Mouse (Mus musculus): Measurements from ENCODE around the gene Flrt2. TPM values are rescaled to one million over a fixed set of nuclear protein-coding genes. Genes with fewer than 3 reads are reported as not detected.
A peak's percentile ranks its signal among the peaks of the same experiment; 100 is the strongest.

Gene Flrt2
- polyA plus RNA-seq, 1 experiment from 2014 or later: 23.3 TPM

DNA sequence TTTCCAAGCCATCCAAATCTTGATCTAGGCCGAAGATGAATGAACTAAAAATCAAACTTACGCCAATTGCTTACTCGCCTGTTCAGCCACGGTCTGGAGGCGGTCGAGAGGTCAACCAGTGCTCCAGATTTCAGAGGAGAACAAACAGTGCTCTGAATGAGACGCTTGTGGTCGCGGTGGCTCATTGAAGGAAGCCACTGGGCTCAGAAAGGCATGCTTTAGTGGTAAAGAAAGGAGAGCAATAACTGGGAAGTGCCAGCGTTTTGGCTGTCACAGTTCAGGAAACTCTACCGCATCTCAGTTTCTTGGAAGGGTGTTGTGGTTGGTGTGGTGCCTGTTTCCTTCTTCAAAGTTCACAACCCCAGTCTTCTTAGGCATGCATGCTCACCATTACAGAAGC is 49.3 kb downstream of the Flrt2 start:
- H3K27ac ChIP-seq (ENCODE audit: low read depth, low read length): no peak overlapping the region
- H3K36me3 ChIP-seq (ENCODE audit: control insufficient read depth, insufficient read depth, low read length): no peaks in the 10 kb centered on the region
- no peak overlapping the region for H3K4me3 ChIP-seq (ENCODE audit: low read depth, low read length)
- no peaks in the 10 kb centered on the region for H3K27me3 ChIP-seq (ENCODE audit: control insufficient read depth, insufficient read depth, low read length)
- H3K9ac ChIP-seq (ENCODE audit: low read depth, low read length): no peak overlapping the region
- ATAC-seq (replicated peaks; ENCODE audit: insufficient number of reproducible peaks, low FRiP score, low TSS enrichment): no peak
- H3K4me2 ChIP-seq: no peak overlapping the region
- H3K4me1 ChIP-seq (ENCODE audit: control insufficient read depth, insufficient read depth, low read length): peaks cover 15% of the 10 kb centered on the region
- WGBS (ENCODE audit: insufficient replicate concordance): 77% methylated on average over 11 of the region's 11 CpGs
- H3K9me3 ChIP-seq (replicated peaks; ENCODE audit: control insufficient read depth, low read length): no peaks in the 10 kb centered on the region

DNA sequence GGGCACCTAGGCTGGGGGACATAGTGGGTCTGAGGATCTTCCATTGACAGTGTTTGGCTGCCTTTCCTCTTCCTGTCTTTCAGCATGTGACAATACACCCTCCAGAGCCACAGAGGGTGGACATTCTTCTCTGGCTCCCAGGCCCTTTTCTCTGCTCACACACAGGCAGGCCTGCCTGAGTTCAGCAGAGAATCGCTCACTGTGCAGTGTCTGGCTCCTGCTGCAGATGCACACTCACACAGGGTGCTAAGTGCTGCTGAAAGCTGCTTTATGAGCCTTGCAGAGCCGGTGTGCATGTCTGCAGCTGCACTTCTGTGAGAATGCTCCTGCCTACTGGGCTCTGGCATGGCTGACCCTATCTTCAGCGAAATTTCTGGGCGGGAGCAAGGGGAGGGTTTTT is 52.3 kb downstream of the Flrt2 start:
- no peak for ATAC-seq (replicated peaks; ENCODE audit: insufficient number of reproducible peaks, low FRiP score, low TSS enrichment)
- Histone ChIP-seq H3K9me3 (replicated peaks; ENCODE audit: control insufficient read depth, low read length) (no peaks in the 10 kb centered on the region), H3K9ac (ENCODE audit: low read depth, low read length) (0 out of 2 replicates have a peak overlapping the region, but pooled peaks have one; percentile 22), H3K4me2 (no peak overlapping the region), H3K4me1 (ENCODE audit: control insufficient read depth, insufficient read depth, low read length) (peaks cover 15% of the 10 kb centered on the region), H3K4me3 (ENCODE audit: low read depth, low read length) (no peak overlapping the region), H3K36me3 (ENCODE audit: control insufficient read depth, insufficient read depth, low read length) (no peaks in the 10 kb centered on the region), H3K27ac (ENCODE audit: low read depth, low read length) (peak overlapping the region; percentile 22; the same call in 1 of the 2 replicates), H3K27me3 (ENCODE audit: control insufficient read depth, insufficient read depth, low read length) (no peaks in the 10 kb centered on the region)
- 50% methylated on average over 4 of the region's 4 CpGs for WGBS (ENCODE audit: insufficient replicate concordance)

DNA sequence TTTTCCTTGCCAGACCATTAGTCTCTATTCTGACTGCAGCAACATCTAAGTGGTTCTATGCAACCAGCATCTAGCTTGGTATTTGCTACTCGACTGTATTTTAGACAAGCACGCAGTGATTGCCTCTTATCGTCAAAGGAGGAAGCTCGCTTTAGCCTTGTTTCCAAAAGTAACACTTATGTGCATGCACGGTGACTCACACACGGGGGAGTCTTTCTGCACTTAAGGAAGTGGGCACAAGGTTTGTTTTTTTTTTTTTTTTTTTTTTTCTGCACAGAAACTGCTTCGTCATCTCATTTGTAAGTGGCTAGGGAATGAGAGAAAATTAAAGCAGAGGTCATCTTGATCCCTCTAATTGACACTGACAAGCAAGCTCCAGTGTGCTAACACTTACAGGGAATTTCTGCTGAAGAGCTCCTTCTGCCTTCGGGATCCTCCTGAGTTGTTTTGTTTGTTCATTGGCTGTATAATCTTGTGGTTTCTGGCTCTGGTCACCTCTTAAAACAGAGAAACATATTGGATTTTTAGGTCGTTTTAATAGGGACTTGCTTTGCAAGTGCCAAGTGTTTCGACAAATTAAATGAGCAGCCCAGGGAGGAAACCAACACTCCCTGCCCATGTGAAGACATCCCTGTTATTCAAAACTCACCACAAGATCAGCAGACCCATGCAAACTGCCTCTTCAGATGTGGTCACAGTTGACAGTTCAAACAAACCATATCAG is 55.0 kb downstream of the Flrt2 start:
- Histone ChIP-seq H3K4me1 (ENCODE audit: control insufficient read depth, insufficient read depth, low read length) (peaks cover 15% of the 10 kb centered on the region), H3K27me3 (ENCODE audit: control insufficient read depth, insufficient read depth, low read length) (no peaks in the 10 kb centered on the region), H3K9ac (ENCODE audit: low read depth, low read length) (no peak overlapping the region), H3K4me3 (ENCODE audit: low read depth, low read length) (no peak overlapping the region), H3K36me3 (ENCODE audit: control insufficient read depth, insufficient read depth, low read length) (no peaks in the 10 kb centered on the region), H3K27ac (ENCODE audit: low read depth, low read length) (0 out of 2 replicates have a peak overlapping the region, but pooled peaks have one; percentile 10), H3K4me2 (no peak overlapping the region), H3K9me3 (replicated peaks; ENCODE audit: control insufficient read depth, low read length) (no peaks in the 10 kb centered on the region)
- 30% methylated on average over 10 of the region's 10 CpGs for WGBS (ENCODE audit: insufficient replicate concordance)
- ATAC-seq (replicated peaks; ENCODE audit: insufficient number of reproducible peaks, low FRiP score, low TSS enrichment): no peak

DNA sequence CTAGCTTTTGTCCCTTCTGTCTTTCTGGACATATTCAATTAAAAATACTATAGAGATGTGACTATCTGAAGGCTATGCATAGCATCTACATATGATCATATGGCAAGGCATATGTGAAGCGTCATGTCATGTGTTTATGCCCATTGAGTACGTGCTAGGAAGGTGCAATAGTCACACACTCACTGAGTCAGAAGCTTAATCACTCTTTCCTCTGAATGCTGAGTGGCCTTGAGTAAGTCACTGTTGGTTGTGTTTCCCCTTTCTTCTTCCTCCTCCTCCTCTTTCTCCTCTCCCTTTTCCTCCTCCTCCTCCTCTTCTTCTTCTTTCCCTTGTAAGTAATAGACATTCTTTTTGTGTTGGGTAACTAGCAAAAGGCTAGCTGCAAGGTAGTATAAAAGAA is 56.7 kb downstream of the Flrt2 start:
- Histone ChIP-seq H3K27ac (ENCODE audit: low read depth, low read length) (no peak overlapping the region), H3K9ac (ENCODE audit: low read depth, low read length) (no peak overlapping the region), H3K4me3 (ENCODE audit: low read depth, low read length) (no peak overlapping the region), H3K36me3 (ENCODE audit: control insufficient read depth, insufficient read depth, low read length) (no peaks in the 10 kb centered on the region), H3K4me1 (ENCODE audit: control insufficient read depth, insufficient read depth, low read length) (peaks cover 15% of the 10 kb centered on the region), H3K27me3 (ENCODE audit: control insufficient read depth, insufficient read depth, low read length) (no peaks in the 10 kb centered on the region), H3K9me3 (replicated peaks; ENCODE audit: control insufficient read depth, low read length) (no peaks in the 10 kb centered on the region), H3K4me2 (no peak overlapping the region)
- no peak for ATAC-seq (replicated peaks; ENCODE audit: insufficient number of reproducible peaks, low FRiP score, low TSS enrichment)
- 90% methylated on average over 2 of the region's 2 CpGs for WGBS (ENCODE audit: insufficient replicate concordance)

DNA sequence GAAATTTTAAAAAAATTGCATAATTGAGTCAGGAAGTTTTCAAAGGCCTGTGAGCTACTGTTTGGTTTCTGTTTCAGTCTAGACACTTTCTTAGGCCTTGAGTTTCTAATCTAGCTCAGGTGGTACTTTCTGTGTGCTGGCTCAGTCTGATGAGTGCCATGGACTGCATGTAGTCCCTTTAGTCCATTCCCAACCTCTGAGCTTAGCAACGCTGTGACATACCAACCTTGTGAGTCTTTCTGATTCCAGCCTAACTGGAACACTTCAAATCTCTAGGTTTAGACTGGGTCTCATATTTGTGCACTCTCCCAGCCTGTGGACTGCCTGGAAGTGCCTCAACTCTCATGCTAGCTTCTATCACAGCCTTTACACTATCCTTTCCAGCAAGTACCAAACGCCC is 57.2 kb downstream of the Flrt2 start:
- Histone ChIP-seq H3K4me3 (ENCODE audit: low read depth, low read length) (no peak overlapping the region), H3K9me3 (replicated peaks; ENCODE audit: control insufficient read depth, low read length) (no peaks in the 10 kb centered on the region), H3K4me2 (no peak overlapping the region), H3K36me3 (ENCODE audit: control insufficient read depth, insufficient read depth, low read length) (no peaks in the 10 kb centered on the region), H3K27ac (ENCODE audit: low read depth, low read length) (no peak overlapping the region), H3K27me3 (ENCODE audit: control insufficient read depth, insufficient read depth, low read length) (no peaks in the 10 kb centered on the region), H3K9ac (ENCODE audit: low read depth, low read length) (no peak overlapping the region), H3K4me1 (ENCODE audit: control insufficient read depth, insufficient read depth, low read length) (peaks cover 13% of the 10 kb centered on the region)
- WGBS (ENCODE audit: insufficient replicate concordance): 82% methylated on average over 2 of the region's 2 CpGs
- ATAC-seq (replicated peaks; ENCODE audit: insufficient number of reproducible peaks, low FRiP score, low TSS enrichment): no peak

DNA sequence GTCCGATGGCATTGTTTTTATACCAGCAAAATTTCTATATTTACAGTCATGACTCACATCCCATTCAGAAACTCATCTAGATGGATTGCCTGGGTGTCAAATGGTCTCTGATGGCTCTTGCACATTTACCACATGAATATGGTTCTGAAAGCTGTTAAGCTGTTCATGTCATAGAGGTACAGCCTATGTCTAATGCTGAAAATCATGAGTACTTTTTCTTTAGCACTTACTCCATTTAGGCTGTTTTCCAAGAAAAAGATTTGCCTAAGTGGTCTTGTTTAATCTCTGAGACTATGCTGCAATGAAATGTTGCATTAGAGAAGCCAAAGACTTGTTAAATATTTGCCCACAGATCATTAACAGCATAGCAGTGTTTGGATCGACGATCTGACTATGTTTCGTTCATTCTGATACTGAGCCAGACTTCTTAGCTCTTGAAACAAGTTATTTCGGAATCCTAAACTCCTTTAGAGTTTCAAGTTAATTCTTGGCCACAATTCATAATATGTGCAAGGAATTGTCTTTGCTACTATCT is 67.3 kb downstream of the Flrt2 start:
- Histone ChIP-seq H3K4me3 (ENCODE audit: low read depth, low read length) (no peak overlapping the region), H3K27ac (ENCODE audit: low read depth, low read length) (no peak overlapping the region), H3K4me2 (no peak overlapping the region), H3K9ac (ENCODE audit: low read depth, low read length) (no peak overlapping the region), H3K9me3 (replicated peaks; ENCODE audit: control insufficient read depth, low read length) (no peaks in the 10 kb centered on the region), H3K4me1 (ENCODE audit: control insufficient read depth, insufficient read depth, low read length) (no peaks in the 10 kb centered on the region), H3K27me3 (ENCODE audit: control insufficient read depth, insufficient read depth, low read length) (no peaks in the 10 kb centered on the region), H3K36me3 (ENCODE audit: control insufficient read depth, insufficient read depth, low read length) (no peaks in the 10 kb centered on the region)
- no peak for ATAC-seq (replicated peaks; ENCODE audit: insufficient number of reproducible peaks, low FRiP score, low TSS enrichment)
- WGBS (ENCODE audit: insufficient replicate concordance): 88% methylated on average over 5 of the region's 5 CpGs

DNA sequence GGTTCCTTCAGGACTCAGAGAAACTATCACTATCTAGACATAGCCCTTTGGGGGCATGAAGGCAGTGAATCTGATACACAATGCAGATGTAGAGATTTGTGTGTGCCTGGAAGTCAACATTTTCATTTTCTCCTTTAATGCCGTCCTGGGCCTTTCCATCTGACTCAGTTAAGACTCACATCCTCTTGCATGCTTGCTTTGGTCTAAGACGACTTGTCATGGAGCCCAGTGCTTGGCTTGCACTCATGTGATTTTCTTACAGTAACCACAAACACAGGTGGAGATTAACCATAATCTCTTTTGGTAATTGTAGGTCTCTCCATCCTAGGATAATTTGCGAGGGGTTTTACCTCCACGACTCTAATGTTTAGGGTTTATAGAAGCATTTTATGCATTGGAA is 73.2 kb downstream of the Flrt2 start:
- Histone ChIP-seq H3K4me2 (no peak overlapping the region), H3K27ac (ENCODE audit: low read depth, low read length) (no peak overlapping the region), H3K27me3 (ENCODE audit: control insufficient read depth, insufficient read depth, low read length) (no peaks in the 10 kb centered on the region), H3K4me1 (ENCODE audit: control insufficient read depth, insufficient read depth, low read length) (no peaks in the 10 kb centered on the region), H3K36me3 (ENCODE audit: control insufficient read depth, insufficient read depth, low read length) (no peaks in the 10 kb centered on the region), H3K9me3 (replicated peaks; ENCODE audit: control insufficient read depth, low read length) (no peaks in the 10 kb centered on the region), H3K4me3 (ENCODE audit: low read depth, low read length) (no peak overlapping the region), H3K9ac (ENCODE audit: low read depth, low read length) (no peak overlapping the region)
- no peak for ATAC-seq (replicated peaks; ENCODE audit: insufficient number of reproducible peaks, low FRiP score, low TSS enrichment)
- 81% methylated on average over 4 of the region's 4 CpGs for WGBS (ENCODE audit: insufficient replicate concordance)

DNA sequence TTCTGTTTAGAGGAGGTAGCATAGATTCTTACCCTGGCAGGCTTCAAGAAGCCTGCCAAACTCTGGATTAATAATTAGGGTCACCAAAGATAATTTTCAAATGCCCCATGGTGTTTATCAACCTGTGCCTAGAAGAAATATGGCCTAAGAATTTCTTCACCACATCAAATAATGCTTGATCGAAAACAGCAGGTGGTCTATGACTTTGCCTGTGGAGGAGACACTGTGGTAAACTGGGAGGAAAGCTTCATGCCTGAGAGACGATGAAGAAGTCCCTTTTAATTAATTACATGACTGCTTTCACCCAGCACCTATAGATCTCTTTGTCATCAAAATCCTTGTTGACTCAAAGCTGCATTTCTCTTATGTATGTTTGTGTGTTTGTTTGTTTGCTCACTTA is 77.0 kb downstream of the Flrt2 start:
- Histone ChIP-seq H3K4me3 (ENCODE audit: low read depth, low read length) (no peak overlapping the region), H3K27ac (ENCODE audit: low read depth, low read length) (no peak overlapping the region), H3K9ac (ENCODE audit: low read depth, low read length) (no peak overlapping the region), H3K36me3 (ENCODE audit: control insufficient read depth, insufficient read depth, low read length) (no peaks in the 10 kb centered on the region), H3K27me3 (ENCODE audit: control insufficient read depth, insufficient read depth, low read length) (no peaks in the 10 kb centered on the region), H3K4me1 (ENCODE audit: control insufficient read depth, insufficient read depth, low read length) (peaks cover 3% of the 10 kb centered on the region; the same call in 1 of the 2 replicates), H3K9me3 (replicated peaks; ENCODE audit: control insufficient read depth, low read length) (no peaks in the 10 kb centered on the region), H3K4me2 (no peak overlapping the region)
- ATAC-seq (replicated peaks; ENCODE audit: insufficient number of reproducible peaks, low FRiP score, low TSS enrichment): no peak
- 82% methylated on average over 2 of the region's 2 CpGs for WGBS (ENCODE audit: insufficient replicate concordance)

DNA sequence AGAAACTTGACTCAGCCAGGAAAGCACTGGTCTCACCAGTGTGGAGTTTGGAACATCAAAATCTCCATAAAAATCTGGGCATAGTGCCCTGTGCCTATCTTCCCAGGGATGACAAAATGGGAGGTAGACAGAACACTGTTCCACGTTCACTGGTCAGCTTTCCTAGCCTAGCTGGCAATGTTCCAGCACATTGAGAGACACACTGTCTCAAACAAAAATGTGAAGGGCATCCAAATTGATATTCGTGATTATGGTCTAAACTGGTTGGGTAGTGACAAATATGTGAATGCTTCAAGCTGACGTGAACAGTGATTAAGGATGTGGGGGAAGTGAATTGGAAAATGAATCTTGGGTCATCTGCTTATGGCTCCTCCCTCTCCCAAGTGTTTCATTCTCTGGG is 78.2 kb downstream of the Flrt2 start:
- no peaks in the 10 kb centered on the region for H3K27me3 ChIP-seq (ENCODE audit: control insufficient read depth, insufficient read depth, low read length)

More for the DNA sequence above, 78.2 kb downstream of the Flrt2 start:
- H3K4me1 ChIP-seq (ENCODE audit: control insufficient read depth, insufficient read depth, low read length): peaks cover 3% of the 10 kb centered on the region; the same call in 1 of the 2 replicates
- no peak overlapping the region for H3K4me3 ChIP-seq (ENCODE audit: low read depth, low read length)
- H3K4me2 ChIP-seq: no peak overlapping the region
- H3K27ac ChIP-seq (ENCODE audit: low read depth, low read length): no peak overlapping the region
- no peaks in the 10 kb centered on the region for H3K9me3 ChIP-seq (replicated peaks; ENCODE audit: control insufficient read depth, low read length)
- ATAC-seq (replicated peaks; ENCODE audit: insufficient number of reproducible peaks, low FRiP score, low TSS enrichment): no peak
- H3K9ac ChIP-seq (ENCODE audit: low read depth, low read length): no peak overlapping the region
- 68% methylated on average over 3 of the region's 3 CpGs for WGBS (ENCODE audit: insufficient replicate concordance)
- H3K36me3 ChIP-seq (ENCODE audit: control insufficient read depth, insufficient read depth, low read length): no peaks in the 10 kb centered on the region
